Mouse (Mus musculus): ENCODE results near the gene Cebpzos.

DNA sequence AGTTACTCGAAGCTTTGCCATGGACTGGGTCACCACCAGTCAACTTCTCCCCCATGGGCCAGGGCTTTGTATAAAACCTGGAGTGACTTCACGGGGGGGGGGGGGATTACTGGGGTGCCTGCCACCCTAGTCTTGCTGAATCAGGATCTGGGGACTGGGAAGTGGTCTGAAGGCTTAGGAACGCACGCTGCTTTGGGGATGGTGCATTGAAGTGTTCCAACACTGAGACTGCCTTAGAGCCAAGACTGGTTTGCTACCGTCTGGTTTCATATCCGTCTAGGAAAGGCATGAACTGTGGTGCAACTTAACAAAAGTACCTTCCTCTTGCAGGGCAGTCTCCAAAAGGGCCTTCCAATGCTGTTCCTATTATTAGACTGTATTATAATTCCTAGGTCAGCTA, 1.4 kb downstream of the Cebpzos start:
- TF ChIP-seq CTCF (IDR thresholded peaks at IDR 0.05) (no peak), EP300 (IDR thresholded peaks at IDR 0.05) (no peak)

Data from lung, postnatal 0 days (tissue).